Mouse (Mus musculus) intestine, embryonic 16.5 days (tissue): ENCODE measurements around the gene Aprt. TPM values are rescaled to one million over a fixed set of nuclear protein-coding genes. Genes with fewer than 3 reads are reported as not detected.

Experiments used
- ATAC-seq: fragments of 200-750 bp; cut with Nextera tagmentation; 2 replicates; pipeline ENCODE4 v1.8.0; 2017; ENCODE audit warnings: moderate TSS enrichment, moderate library complexity
- H3K27ac ChIP-seq: fragments of 300-500 bp; sonication (generic); 2 replicates; pipeline ENCODE4 v1.5.1; 2014; ENCODE audit warnings: mild to moderate bottlenecking, low read length
- H3K27me3 ChIP-seq: fragments of 300-500 bp; sonication (generic); replicated peaks from 2 replicates; pipeline ENCODE4 v1.6.1; 2014; ENCODE audit warnings: low read length, control low read depth, mixed read lengths; ENCODE audit not compliant: control insufficient read depth, insufficient read depth
- H3K36me3 ChIP-seq: fragments of 300-500 bp; sonication (generic); 2 replicates; pipeline ENCODE4 v1.6.1; 2014; ENCODE audit warnings: low read length, control low read depth; ENCODE audit not compliant: control insufficient read depth, insufficient read depth
- H3K4me1 ChIP-seq: fragments of 300-500 bp; sonication (generic); 2 replicates; pipeline ENCODE4 v1.6.1; 2014; ENCODE audit warnings: low read length, control low read depth, mixed read lengths; ENCODE audit not compliant: control insufficient read depth, insufficient read depth
- H3K4me2 ChIP-seq: fragments of 300-500 bp; sonication (generic); 2 replicates; pipeline ENCODE4 v1.6.1; 2014; ENCODE audit warnings: low read depth, low read length, control low read depth
- H3K4me3 ChIP-seq: fragments of 300-500 bp; sonication (generic); 2 replicates; pipeline ENCODE4 v1.5.1; 2014; ENCODE audit warnings: mild to moderate bottlenecking, low read length
- H3K9ac ChIP-seq: fragments of 300-500 bp; sonication (generic); 2 replicates; pipeline ENCODE4 v1.6.1; 2014; ENCODE audit warnings: low read depth, low read length
- H3K9me3 ChIP-seq: fragments of 300-500 bp; sonication (generic); 2 replicates; pipeline ENCODE4 v1.6.1; 2016; ENCODE audit warnings: low read length, control low read depth; ENCODE audit not compliant: control insufficient read depth
- whole genome bisulfite sequencing: fragments of 180-500 bp; shearing (Covaris S2); extraction: QIAGEN DNeasy Blood & Tissue Kit; methylation state at CpG from one replicate; pipeline ENCODE4 v1.1.7; 2014; 5-methylcytosine and 5-hydroxymethylcytosine counted together
- polyA plus RNA-seq: library from polyadenylated mRNA; unstranded; fragments of >200 nt; fragmentation: Nextera tagmentation; extraction: Ambion mirVana; gene quantifications from 2 replicates; pipeline ENCODE4 v1.2.1, GENCODE M21; 2015

Gene Aprt
- polyA plus RNA-seq, 1 experiment from 2014 or later: 736 TPM

GRCm38 (mm10) chr8:122593783-122594507 is 17.2 kb upstream of the Aprt start:
- Histone ChIP-seq H3K4me2 (no peak overlapping the region), H3K27me3 (no peaks in the 10 kb centered on the region), H3K36me3 (no peaks in the 10 kb centered on the region), H3K27ac (no peak overlapping the region), H3K9ac (no peak overlapping the region), H3K9me3 (no peaks in the 10 kb centered on the region), H3K4me3 (no peak overlapping the region), H3K4me1 (no peaks in the 10 kb centered on the region)
- ATAC-seq: no peak
- 81% methylated on average over 19 of the region's 19 CpGs for WGBS

- ATAC-seq: no peak
- 64% methylated on average over 12 of the region's 12 CpGs for WGBS
- no peaks in the 10 kb centered on the region for H3K9me3 ChIP-seq
- no peak overlapping the region for H3K27ac ChIP-seq
- no peaks in the 10 kb centered on the region for H3K27me3 ChIP-seq
- H3K4me3 ChIP-seq: no peak overlapping the region
- H3K4me2 ChIP-seq: no peak overlapping the region
- H3K36me3 ChIP-seq: no peaks in the 10 kb centered on the region
- H3K9ac ChIP-seq: no peak overlapping the region
- H3K4me1 ChIP-seq: no peaks in the 10 kb centered on the region
Observed at GRCm38 (mm10) chr8:122593240-122593639, 16.5 kb upstream of the Aprt start.

- Histone ChIP-seq H3K4me2 (peak overlapping the region; percentile 19; the same call in 1 of the 2 replicates), H3K9ac (peak overlapping the region; percentile 31; the same call in 1 of the 2 replicates), H3K4me3 (no peak overlapping the region), H3K4me1 (peaks cover 23% of the 10 kb centered on the region), H3K27ac (peak overlapping the region; percentile 95), H3K27me3 (no peaks in the 10 kb centered on the region), H3K36me3 (no peaks in the 10 kb centered on the region), H3K9me3 (no peaks in the 10 kb centered on the region)
- ATAC-seq: peak; percentile 55
- 57% methylated on average over 10 of the region's 10 CpGs for WGBS
Observed at GRCm38 (mm10) chr8:122586749-122587148, 10.0 kb upstream of the Aprt start.

GRCm38 (mm10) chr8:122586171-122586570 is 9.5 kb upstream of the Aprt start:
- 0 out of 2 replicates have a peak overlapping the region, but pooled peaks have one; percentile 26 for H3K4me2 ChIP-seq
- H3K9me3 ChIP-seq: no peaks in the 10 kb centered on the region
- ATAC-seq: no peak
- H3K27ac ChIP-seq: peak overlapping the region; percentile 95
- peaks cover 23% of the 10 kb centered on the region for H3K4me1 ChIP-seq
- no peaks in the 10 kb centered on the region for H3K27me3 ChIP-seq
- H3K36me3 ChIP-seq: no peaks in the 10 kb centered on the region
- 63% methylated on average over 7 of the region's 7 CpGs for WGBS
- H3K9ac ChIP-seq: peak overlapping the region; percentile 59; the same call in 1 of the 2 replicates
- H3K4me3 ChIP-seq: no peak overlapping the region

- 0 out of 2 replicates have a peak overlapping the region, but pooled peaks have one; percentile 9 for H3K4me3 ChIP-seq
- H3K9ac ChIP-seq: peak overlapping the region; percentile 59
- peak; percentile 77 for ATAC-seq
- peak overlapping the region; percentile 95 for H3K27ac ChIP-seq
- peaks cover 23% of the 10 kb centered on the region for H3K4me1 ChIP-seq
- peak overlapping the region; percentile 26; the same call in 1 of the 2 replicates for H3K4me2 ChIP-seq
- no peaks in the 10 kb centered on the region for H3K36me3 ChIP-seq
- no peaks in the 10 kb centered on the region for H3K27me3 ChIP-seq
- 33% methylated on average over 14 of the region's 14 CpGs for WGBS
- no peaks in the 10 kb centered on the region for H3K9me3 ChIP-seq
Observed at GRCm38 (mm10) chr8:122585411-122585891, 8.7 kb upstream of the Aprt start.

- ATAC-seq: 0 out of 2 replicates have a peak, but pooled peaks have one; percentile 0
- no peak overlapping the region for H3K4me3 ChIP-seq
- peak overlapping the region; percentile 95 for H3K27ac ChIP-seq
- WGBS: 82% methylated on average over 9 of the region's 9 CpGs
- H3K36me3 ChIP-seq: no peaks in the 10 kb centered on the region
- peak overlapping the region; percentile 26; the same call in 1 of the 2 replicates for H3K4me2 ChIP-seq
- H3K9ac ChIP-seq: peak overlapping the region; percentile 59
- H3K27me3 ChIP-seq: no peaks in the 10 kb centered on the region
- no peaks in the 10 kb centered on the region for H3K9me3 ChIP-seq
- H3K4me1 ChIP-seq: peaks cover 24% of the 10 kb centered on the region
Observed at GRCm38 (mm10) chr8:122584981-122585380, 8.3 kb upstream of the Aprt start.

GRCm38 (mm10) chr8:122580926-122581325 is 4.2 kb upstream of the Aprt start:
- no peak for ATAC-seq
- H3K4me2 ChIP-seq: no peak overlapping the region
- H3K36me3 ChIP-seq: no peaks in the 10 kb centered on the region
- no peaks in the 10 kb centered on the region for H3K27me3 ChIP-seq
- WGBS: 47% methylated on average over 14 of the region's 15 CpGs
- no peak overlapping the region for H3K9ac ChIP-seq
- H3K4me3 ChIP-seq: no peak overlapping the region
- H3K4me1 ChIP-seq: peaks cover 27% of the 10 kb centered on the region
- no peak overlapping the region for H3K27ac ChIP-seq
- H3K9me3 ChIP-seq: no peaks in the 10 kb centered on the region

- no peak overlapping the region for H3K4me2 ChIP-seq
- H3K4me1 ChIP-seq: peaks cover 28% of the 10 kb centered on the region
- H3K4me3 ChIP-seq: no peak overlapping the region
- H3K9me3 ChIP-seq: no peaks in the 10 kb centered on the region
- H3K27me3 ChIP-seq: no peaks in the 10 kb centered on the region
- 38% methylated on average over 7 of the region's 7 CpGs for WGBS
- H3K9ac ChIP-seq: peak overlapping the region; percentile 17; the same call in 1 of the 2 replicates
- no peak overlapping the region for H3K27ac ChIP-seq
- no peak for ATAC-seq
- no peaks in the 10 kb centered on the region for H3K36me3 ChIP-seq
Observed at GRCm38 (mm10) chr8:122579196-122579595, 2.5 kb upstream of the Aprt start.

GRCm38 (mm10) chr8:122577116-122577515 is 407 bp upstream of the Aprt start:
- peaks cover under 1% of the 10 kb centered on the region; the same call in 1 of the 2 replicates for H3K36me3 ChIP-seq
- no peaks in the 10 kb centered on the region for H3K9me3 ChIP-seq
- H3K9ac ChIP-seq: peak overlapping the region; percentile 90
- ATAC-seq: peak; percentile 5
- no peaks in the 10 kb centered on the region for H3K27me3 ChIP-seq
- WGBS: 25% methylated on average over 10 of the region's 10 CpGs
- H3K4me1 ChIP-seq: peaks cover 34% of the 10 kb centered on the region
- H3K4me2 ChIP-seq: peak overlapping the region; percentile 50
- peak overlapping the region; percentile 71 for H3K4me3 ChIP-seq
- H3K27ac ChIP-seq: peak overlapping the region; percentile 59
